ENCODE assay signal across 8 mouse cellular contexts in genomic region chr12:66853167-66853566, GRCm38 (mm10).
A peak's percentile ranks its signal among the peaks of the same experiment; 100 is the strongest.
DNase-seq lines count a peak whose midpoint lies in the region; ATAC-seq and TF ChIP-seq lines count a peak whose summit lies in the region.

No protein-coding gene starts in this region.

- DNase-seq in heart, postnatal 0 days (ENCODE audit: low spot score), result no peak
- no peak for DNase-seq in heart, adult 8-10 months (ENCODE audit: low spot score)
- DNase-seq in lung, postnatal 0 days (ENCODE audit: low spot score), result peak; percentile 9
- no peak for DNase-seq in lung, postnatal 14 days
- peak; percentile 34 for DNase-seq in R1 (ENCODE audit: low read depth, low spot score)
- peak; percentile 30 for DNase-seq in limb, embryonic 10.5 days (ENCODE audit: low spot score)
- no peak for DNase-seq in gastrocnemius, postnatal 14 days
- no peak for DNase-seq in right cerebral cortex, postnatal 4 days

- H3K4me1 ChIP-seq in heart, postnatal 0 days (ENCODE audit: control insufficient read depth, insufficient read depth), result no peaks in the 10 kb centered on the region
- H3K4me1 ChIP-seq in lung, postnatal 0 days (ENCODE audit: insufficient read depth, low read depth, low read length), result no peaks in the 10 kb centered on the region
- no peaks in the 10 kb centered on the region for H3K4me1 ChIP-seq in limb, embryonic 10.5 days

- no peaks in the 10 kb centered on the region for H3K36me3 ChIP-seq in heart, postnatal 0 days (replicated peaks; ENCODE audit: control insufficient read depth, insufficient read depth, low read length)
- H3K36me3 ChIP-seq in lung, postnatal 0 days (ENCODE audit: insufficient read depth, low read length), result no peaks in the 10 kb centered on the region
- H3K36me3 ChIP-seq in limb, embryonic 10.5 days, result no peaks in the 10 kb centered on the region

- WGBS in heart, postnatal 0 days, result 19% methylated on average over 3 of the region's 3 CpGs
- 18% methylated on average over 3 of the region's 3 CpGs for WGBS in lung, postnatal 0 days
- 22% methylated on average over 3 of the region's 3 CpGs for WGBS in limb, embryonic 10.5 days

- intact Hi-C loops in gastrocnemius, postnatal 14 days (cut with DNase I; ENCODE audit: low total_unique reads), result no loop called here

- TF ChIP-seq CTCF in heart, postnatal 0 days (IDR thresholded peaks at IDR 0.05; ENCODE audit: low read depth), result peak; percentile 47
- TF ChIP-seq CTCF in lung, postnatal 0 days (IDR thresholded peaks at IDR 0.05), result peak; percentile 63

- H3K27ac ChIP-seq in heart, postnatal 0 days (ENCODE audit: low read depth), result no peak overlapping the region
- H3K27ac ChIP-seq in lung, postnatal 0 days (ENCODE audit: low read length), result no peak overlapping the region
- H3K27ac ChIP-seq in limb, embryonic 10.5 days, result no peak overlapping the region

- no peak for TF ChIP-seq EP300 in heart, postnatal 0 days (IDR thresholded peaks at IDR 0.05; ENCODE audit: low read depth)
- no peak for TF ChIP-seq EP300 in lung, postnatal 0 days (IDR thresholded peaks at IDR 0.05)

- H3K9ac ChIP-seq in heart, postnatal 0 days (replicated peaks; ENCODE audit: low read depth, low read length), result no peak overlapping the region
- H3K9ac ChIP-seq in lung, postnatal 0 days (replicated peaks; ENCODE audit: low read depth), result no peak overlapping the region

- no peak overlapping the region for H3K4me3 ChIP-seq in heart, postnatal 0 days (ENCODE audit: low read depth, low read length)
- H3K4me3 ChIP-seq in lung, postnatal 0 days (ENCODE audit: low read depth, low read length), result no peak overlapping the region
- H3K4me3 ChIP-seq in limb, embryonic 10.5 days, result no peak overlapping the region

- ATAC-seq in heart, postnatal 0 days (ENCODE audit: insufficient read depth, low read depth), result no peak
- ATAC-seq in lung, postnatal 0 days, result no peak

- no peaks in the 10 kb centered on the region for H3K9me3 ChIP-seq in heart, postnatal 0 days (replicated peaks; ENCODE audit: control insufficient read depth, low read length)
- H3K9me3 ChIP-seq in lung, postnatal 0 days (ENCODE audit: low read length), result no peaks in the 10 kb centered on the region
- H3K9me3 ChIP-seq in limb, embryonic 10.5 days (replicated peaks), result no peaks in the 10 kb centered on the region

- no peak overlapping the region for H3K4me2 ChIP-seq in heart, postnatal 0 days (ENCODE audit: low read depth, low read length)
- H3K4me2 ChIP-seq in lung, postnatal 0 days (replicated peaks; ENCODE audit: low read depth, low read length), result no peak overlapping the region

- H3K27me3 ChIP-seq in heart, postnatal 0 days (ENCODE audit: control insufficient read depth, insufficient read depth, low read length), result no peaks in the 10 kb centered on the region
- no peaks in the 10 kb centered on the region for H3K27me3 ChIP-seq in lung, postnatal 0 days (replicated peaks; ENCODE audit: insufficient read depth, low read length)
- H3K27me3 ChIP-seq in limb, embryonic 10.5 days (ENCODE audit: low read depth, poor library complexity, severe bottlenecking), result no peaks in the 10 kb centered on the region

Comparison
In these comparisons a context has a peak if more than half of its experiments do, and no peak if none do; other contexts are left out.
1. DNase-seq: peak in lung, postnatal 0 days (single experiment), R1 (single experiment) and limb, embryonic 10.5 days (single experiment); none in heart, postnatal 0 days (single experiment), heart, adult 8-10 months (single experiment), lung, postnatal 14 days (single experiment), gastrocnemius, postnatal 14 days (single experiment) and right cerebral cortex, postnatal 4 days (single experiment).